In the genomic region with DNA sequence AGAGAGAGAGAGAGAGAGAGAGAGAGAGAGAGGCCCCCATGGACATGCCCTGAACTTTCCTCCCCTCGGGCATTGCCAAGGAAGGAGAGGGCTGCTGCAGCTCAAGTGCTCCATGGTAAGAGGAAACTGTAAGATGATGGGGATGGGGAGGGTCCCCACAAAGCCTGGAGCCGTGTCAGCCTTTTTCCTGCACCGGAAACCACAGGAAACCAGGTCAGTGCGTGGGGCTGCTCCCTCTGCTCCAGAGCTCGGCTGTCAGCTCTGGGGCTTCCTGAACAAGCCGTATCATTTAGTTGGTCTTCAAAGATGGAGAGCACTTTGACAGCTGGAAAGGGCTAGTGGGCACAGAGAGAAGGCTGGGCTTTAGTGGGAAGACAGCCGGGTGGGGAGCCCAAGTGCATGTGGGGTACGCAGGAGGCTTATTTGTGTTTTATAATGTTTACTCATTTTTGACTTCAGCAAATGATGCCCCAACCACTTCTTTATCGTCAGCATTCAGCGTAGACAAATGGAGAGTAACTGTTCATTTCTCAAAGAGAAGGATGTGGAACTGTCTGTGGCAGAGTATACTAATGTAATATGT, we compare ENCODE assay signal across 12 mouse cellular contexts. TPM values are rescaled to one million over a fixed set of nuclear protein-coding genes. Genes with fewer than 3 reads are reported as not detected.
DNase-seq lines count a peak whose midpoint lies in the region; ATAC-seq lines count a peak whose summit lies in the region.
"Had no signal": no experiment of that assay in that cellular context is flagged by ENCODE, and none has a peak within 500 bp of the region (broad histone marks: within the 10 kb centered on the region; RNA-seq: fewer than 3 reads in every experiment).

A gene (plus strand): TSS at position 533 of the 583 bp plus-strand sequence.

- WGBS in kidney, embryonic 16.5 days: 56% methylated on average over 10 of the region's 10 CpGs
- 48% methylated on average over 10 of the region's 10 CpGs for WGBS in embryonic facial prominence, embryonic 13.5 days
- 49% methylated on average over 10 of the region's 10 CpGs for WGBS in stomach, embryonic 16.5 days

- no peak for ATAC-seq in kidney, embryonic 16.5 days (ENCODE audit: low FRiP score, low TSS enrichment)
- no peak for ATAC-seq in embryonic facial prominence, embryonic 13.5 days (ENCODE audit: insufficient number of reproducible peaks, insufficient read depth, low FRiP score, low TSS enrichment, low read depth)
- ATAC-seq in stomach, embryonic 16.5 days (ENCODE audit: insufficient read depth, low FRiP score): no peak
- ATAC-seq: CD4-positive, CD25-positive, alpha-beta regulatory T cell, adult 4 months; forebrain, embryonic 15.5 days had no signal

- peak within 1 kb of the TSS; percentile 28; the same call in 1 of the 2 replicates for H3K4me2 ChIP-seq in kidney, embryonic 16.5 days (replicated peaks; ENCODE audit: low read depth, low read length)
- peak within 1 kb of the TSS; percentile 39 for H3K4me2 ChIP-seq in embryonic facial prominence, embryonic 13.5 days
- peak within 1 kb of the TSS; percentile 48 for H3K4me2 ChIP-seq in stomach, embryonic 16.5 days (ENCODE audit: low read depth, low read length)
- H3K4me2 ChIP-seq: forebrain, embryonic 15.5 days; hindbrain, embryonic 12.5 days had no signal

- H3K36me3 ChIP-seq in kidney, embryonic 16.5 days (ENCODE audit: insufficient read depth, low read length): no peaks in the 10 kb centered on the region
- H3K36me3 ChIP-seq in embryonic facial prominence, embryonic 13.5 days: no peaks in the 10 kb centered on the region
- H3K36me3 ChIP-seq in stomach, embryonic 16.5 days (ENCODE audit: control insufficient read depth, insufficient read depth, low read length): no peaks in the 10 kb centered on the region
- H3K36me3 ChIP-seq: forebrain, embryonic 15.5 days; hindbrain, embryonic 12.5 days had no signal

- H3K9me3 ChIP-seq in kidney, embryonic 16.5 days (ENCODE audit: low read length): no peaks in the 10 kb centered on the region
- no peaks in the 10 kb centered on the region for H3K9me3 ChIP-seq in embryonic facial prominence, embryonic 13.5 days
- no peaks in the 10 kb centered on the region for H3K9me3 ChIP-seq in stomach, embryonic 16.5 days (replicated peaks; ENCODE audit: control insufficient read depth, low read length)
- H3K9me3 ChIP-seq: forebrain, embryonic 15.5 days; hindbrain, embryonic 12.5 days had no signal

- H3K9ac ChIP-seq in kidney, embryonic 16.5 days (replicated peaks; ENCODE audit: low read length): peak within 1 kb of the TSS; percentile 1; the same call in 1 of the 2 replicates
- H3K9ac ChIP-seq in embryonic facial prominence, embryonic 13.5 days: peak within 1 kb of the TSS; percentile 52; the same call in 1 of the 2 replicates
- peak within 1 kb of the TSS; percentile 59 for H3K9ac ChIP-seq in stomach, embryonic 16.5 days (ENCODE audit: low read length)
- H3K9ac ChIP-seq: forebrain, embryonic 15.5 days; hindbrain, embryonic 12.5 days had no signal

- H3K4me1 ChIP-seq in kidney, embryonic 16.5 days (ENCODE audit: insufficient read depth, low read length): peaks cover 3% of the 10 kb centered on the region; the same call in 1 of the 2 replicates
- H3K4me1 ChIP-seq in embryonic facial prominence, embryonic 13.5 days: no peaks in the 10 kb centered on the region
- H3K4me1 ChIP-seq in stomach, embryonic 16.5 days (ENCODE audit: control insufficient read depth, insufficient read depth, low read length): no peaks in the 10 kb centered on the region
- H3K4me1 ChIP-seq: forebrain, embryonic 15.5 days; hindbrain, embryonic 12.5 days had no signal

- H3K27ac ChIP-seq in kidney, embryonic 16.5 days (ENCODE audit: low read length): 0 out of 2 replicates have a peak within 1 kb of the TSS, but pooled peaks have one; percentile 35
- H3K27ac ChIP-seq in embryonic facial prominence, embryonic 13.5 days: no peak within 1 kb of the TSS
- peak within 1 kb of the TSS; percentile 58 for H3K27ac ChIP-seq in stomach, embryonic 16.5 days (ENCODE audit: low read length)
- H3K27ac ChIP-seq: forebrain, embryonic 15.5 days; hindbrain, embryonic 12.5 days had no signal

- no peak for DNase-seq in kidney, postnatal 14 days
- peak; percentile 13 for DNase-seq in CD4-positive helper T cell, adult 2 months (ENCODE audit: low read depth, low spot score)
- DNase-seq in gastrocnemius, adult 8-10 months (ENCODE audit: low spot score in 2 of 2): no peak
- no peak for DNase-seq in cerebellum, adult 11 months
- no peak for DNase-seq in left cerebral cortex, postnatal 36 days (ENCODE audit: low spot score in 2 of 2)
- DNase-seq: right cerebral cortex, adult 18-20 months had no signal

- intact Hi-C loops in left cerebral cortex, postnatal 36 days (cut with DNase I): no loop called here

- H3K27me3 ChIP-seq in kidney, embryonic 16.5 days (ENCODE audit: insufficient read depth, low read length): no peaks in the 10 kb centered on the region
- no peaks in the 10 kb centered on the region for H3K27me3 ChIP-seq in embryonic facial prominence, embryonic 13.5 days
- no peaks in the 10 kb centered on the region for H3K27me3 ChIP-seq in stomach, embryonic 16.5 days (ENCODE audit: control insufficient read depth, insufficient read depth, low read length)
- H3K27me3 ChIP-seq: forebrain, embryonic 15.5 days had no signal

- no peak within 1 kb of the TSS for H3K4me3 ChIP-seq in kidney, embryonic 16.5 days (ENCODE audit: low read length)
- H3K4me3 ChIP-seq in embryonic facial prominence, embryonic 13.5 days: peak within 1 kb of the TSS; percentile 10; the same call in 1 of the 2 replicates
- peak within 1 kb of the TSS; percentile 35 for H3K4me3 ChIP-seq in stomach, embryonic 16.5 days (replicated peaks; ENCODE audit: low read length)
- H3K4me3 ChIP-seq: forebrain, embryonic 15.5 days; hindbrain, embryonic 12.5 days had no signal

RNA-seq across cellular contexts. Expression of the gene that starts here (rescaled TPM):
- polyA plus RNA-seq in kidney, embryonic 16.5 days (2015; fragmentation: Nextera tagmentation; extraction: Ambion mirVana): 10.0 and 10.1 TPM in 2 replicates
- polyA plus RNA-seq in embryonic facial prominence, embryonic 13.5 days (2015; fragmentation: Nextera tagmentation; extraction: Ambion mirVana): 9.1 and 9.2 TPM in 2 replicates
- polyA plus RNA-seq in stomach, embryonic 16.5 days (2015; fragmentation: Nextera tagmentation; extraction: Ambion mirVana): 21.1 and 28.9 TPM in 2 replicates
- total RNA-seq in gastrocnemius, adult 8-10 months (2022): under 1 TPM; 0.12 to 0.44 (median 0.28) TPM
- total RNA-seq in left cerebral cortex, postnatal 36 days (2021): under 1 TPM; 0.54 to 0.57 TPM
- polyA plus RNA-seq: forebrain, embryonic 15.5 days had no signal

Comparison
In these comparisons a context has a peak if more than half of its experiments do, and no peak if none do; other contexts are left out.
1. H3K9ac ChIP-seq: peak in every context shown above with its lines; median percentile 59 in stomach, embryonic 16.5 days; 52 in embryonic facial prominence, embryonic 13.5 days; 1 in kidney, embryonic 16.5 days.